Mouse (Mus musculus): Measurements from ENCODE around the gene Kcna1.

DNA sequence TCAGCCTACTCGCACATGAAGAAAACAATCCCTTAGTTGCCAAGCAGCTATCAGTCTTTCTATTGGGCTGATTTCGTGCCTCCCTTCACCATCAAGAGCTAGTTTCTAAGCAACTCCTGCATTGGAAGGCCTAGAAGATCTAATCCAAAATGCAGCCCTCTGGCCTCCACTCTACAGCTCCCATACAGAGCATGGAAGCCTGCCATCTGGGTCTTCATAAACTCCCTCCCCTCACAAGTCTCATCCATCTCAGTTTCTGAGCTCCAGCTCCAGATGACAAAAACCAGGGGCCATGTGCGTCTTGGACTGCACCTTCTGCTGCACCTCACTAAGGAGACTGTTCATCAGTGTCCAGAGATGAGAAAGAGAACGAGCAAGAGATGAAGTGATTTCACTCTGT, 52.8 kb downstream of the Kcna1 start:
- TF ChIP-seq EP300 (IDR thresholded peaks at IDR 0.05; ENCODE audit: low read depth) (no peak), CTCF (IDR thresholded peaks at IDR 0.05; ENCODE audit: low read depth) (no peak)

Data from liver, postnatal 0 days (tissue).